Mouse (Mus musculus) neural tube, embryonic 13.5 days (tissue): ENCODE results near the gene Ltbp3. TPM values are rescaled to one million over a fixed set of nuclear protein-coding genes. Genes with fewer than 3 reads are reported as not detected.

Source experiments
- ATAC-seq: fragments of 200-750 bp; cut with Nextera tagmentation; 2 replicates; pipeline ENCODE4 v1.8.0; 2017; ENCODE audit warnings: low read depth, mild to moderate bottlenecking, moderate TSS enrichment, moderate library complexity
- H3K27ac ChIP-seq: fragments of 300-500 bp; sonication (generic); replicated peaks from 2 replicates; pipeline ENCODE4 v1.5.1; 2015; ENCODE audit warnings: moderate library complexity, mild to moderate bottlenecking, inconsistent platforms
- H3K27me3 ChIP-seq: fragments of 300-500 bp; sonication (generic); 2 replicates; pipeline ENCODE4 v1.6.1; 2015; ENCODE audit warnings: mild to moderate bottlenecking, inconsistent platforms
- H3K36me3 ChIP-seq: fragments of 300-500 bp; sonication (generic); 2 replicates; pipeline ENCODE4 v1.6.1; 2015; ENCODE audit warnings: mild to moderate bottlenecking, inconsistent platforms
- H3K4me1 ChIP-seq: fragments of 300-500 bp; sonication (generic); replicated peaks from 2 replicates; pipeline ENCODE4 v1.6.1; 2015; ENCODE audit warnings: inconsistent platforms
- H3K4me2 ChIP-seq: fragments of 300-500 bp; sonication (generic); 2 replicates; pipeline ENCODE4 v1.6.1; 2015; ENCODE audit warnings: inconsistent platforms, mild to moderate bottlenecking, moderate library complexity
- H3K4me3 ChIP-seq: fragments of 300-500 bp; sonication (generic); 2 replicates; pipeline ENCODE4 v1.5.1; 2015; ENCODE audit warnings: mild to moderate bottlenecking, inconsistent platforms
- H3K9ac ChIP-seq: fragments of 300-500 bp; sonication (generic); 2 replicates; pipeline ENCODE4 v1.6.1; 2015; ENCODE audit warnings: moderate library complexity, mild to moderate bottlenecking, inconsistent platforms
- H3K9me3 ChIP-seq: fragments of 300-500 bp; sonication (generic); 2 replicates; pipeline ENCODE4 v1.6.1; 2016; ENCODE audit warnings: inconsistent platforms
- WGBS: fragments of 180-500 bp; shearing (Covaris S2); methylation state at CpG from one replicate; pipeline ENCODE4 v1.1.7; 2015; 5-methylcytosine and 5-hydroxymethylcytosine counted together
- polyA plus RNA-seq: library from polyadenylated mRNA; unstranded; fragments of >200 nt; fragmentation: Nextera tagmentation; extraction: Ambion mirVana; gene quantifications from 2 replicates; pipeline ENCODE4 v1.2.1, GENCODE M21; 2015

The Ltbp3 gene
- polyA plus RNA-seq, result 16.0 and 17.0 TPM in 2 replicates

DNA sequence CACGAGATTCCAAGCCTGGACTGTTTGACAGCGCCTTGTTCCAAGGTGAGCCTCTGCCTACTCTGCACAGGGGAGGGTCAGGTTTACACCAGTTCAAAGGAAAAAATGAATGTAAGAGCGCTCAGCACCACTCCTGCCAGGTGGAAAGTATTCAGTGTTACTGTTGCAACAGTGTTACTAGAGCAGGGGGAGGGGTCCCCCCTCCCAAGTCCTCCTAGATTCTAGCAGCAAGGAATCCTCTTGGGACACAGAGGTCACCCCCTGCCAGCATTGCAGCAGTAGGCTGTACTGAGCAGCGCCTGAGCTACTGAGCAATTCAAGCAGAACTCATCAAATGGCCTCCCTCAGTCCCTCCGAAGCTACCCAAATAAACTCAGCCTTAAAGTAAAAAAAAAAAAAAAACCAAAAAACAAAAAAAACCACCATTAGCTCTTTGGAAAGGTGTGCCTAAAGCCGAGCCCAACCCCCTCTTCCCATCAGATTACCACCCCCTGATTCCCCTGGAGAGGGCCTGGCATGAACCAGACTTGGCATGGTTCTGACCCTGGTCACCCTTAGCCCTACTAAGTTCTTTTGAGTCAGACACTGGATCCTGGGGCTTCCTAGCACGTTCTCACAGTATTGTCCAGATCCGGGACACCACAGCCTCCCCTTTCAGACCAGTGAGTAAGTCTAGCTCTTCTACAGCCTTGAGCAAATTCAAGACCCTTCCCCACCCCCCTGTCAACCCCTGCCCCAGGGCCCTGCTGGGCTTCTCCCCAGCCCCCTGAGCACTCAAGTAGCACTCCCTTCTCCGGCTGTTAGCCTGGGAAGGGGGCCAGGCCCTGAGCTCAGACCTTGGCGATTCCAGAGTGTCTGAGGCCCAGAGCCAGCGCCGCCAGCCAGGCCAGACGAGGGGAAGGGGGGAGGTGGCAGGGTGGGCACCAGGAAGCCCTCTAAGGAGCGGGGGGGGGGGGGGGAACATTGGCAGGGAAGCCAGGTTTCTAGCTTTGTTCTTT lies at the start of gene Ltbp3:
Gene Ltbp3, plus strand, starts transcription at position 585 of the 998 bp plus-strand sequence.
- H3K4me3 ChIP-seq, result peak within 1 kb of the TSS; percentile 66
- H3K9me3 ChIP-seq, result no peaks in the 10 kb centered on the region
- H3K4me2 ChIP-seq, result peak within 1 kb of the TSS; percentile 96
- peak within 1 kb of the TSS; percentile 88 for H3K9ac ChIP-seq
- peak; percentile 60 for ATAC-seq
- peaks cover 49% of the 10 kb centered on the region for H3K4me1 ChIP-seq
- 19% methylated on average over 12 of the region's 14 CpGs for WGBS
- H3K27ac ChIP-seq, result peak within 1 kb of the TSS; percentile 82
- H3K27me3 ChIP-seq, result peaks cover 77% of the 10 kb centered on the region
- H3K36me3 ChIP-seq, result no peaks in the 10 kb centered on the region

DNA sequence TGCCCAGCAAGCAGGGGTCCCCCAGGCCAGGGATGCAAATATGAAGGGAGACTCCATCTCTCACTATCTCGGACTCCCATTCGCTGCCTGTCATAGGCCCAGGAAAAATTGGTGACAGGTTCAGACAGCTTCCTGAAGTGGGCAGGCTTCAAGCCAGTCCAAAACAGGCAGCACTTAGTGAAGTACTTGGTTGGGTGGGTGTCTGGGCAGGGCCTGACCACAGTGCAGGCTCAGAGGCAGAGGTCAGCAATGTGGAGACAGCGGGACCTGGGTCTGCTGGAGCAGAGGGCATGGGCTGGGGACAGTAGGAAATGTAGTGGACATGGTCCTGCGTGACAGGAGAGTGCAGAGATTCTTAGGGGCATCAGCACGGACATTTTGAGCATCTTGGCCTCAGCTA lies 49.1 kb upstream of the Ltbp3 start:
- ATAC-seq, result no peak
- H3K27ac ChIP-seq, result peak overlapping the region; percentile 67
- peaks cover 56% of the 10 kb centered on the region for H3K36me3 ChIP-seq
- H3K4me2 ChIP-seq, result peak overlapping the region; percentile 93
- H3K4me1 ChIP-seq, result peaks cover 71% of the 10 kb centered on the region
- peak overlapping the region; percentile 76 for H3K4me3 ChIP-seq
- H3K9ac ChIP-seq, result peak overlapping the region; percentile 90
- WGBS, result 76% methylated on average over 5 of the region's 5 CpGs
- H3K27me3 ChIP-seq, result peaks cover 9% of the 10 kb centered on the region; the same call in 1 of the 2 replicates
- H3K9me3 ChIP-seq, result no peaks in the 10 kb centered on the region

DNA sequence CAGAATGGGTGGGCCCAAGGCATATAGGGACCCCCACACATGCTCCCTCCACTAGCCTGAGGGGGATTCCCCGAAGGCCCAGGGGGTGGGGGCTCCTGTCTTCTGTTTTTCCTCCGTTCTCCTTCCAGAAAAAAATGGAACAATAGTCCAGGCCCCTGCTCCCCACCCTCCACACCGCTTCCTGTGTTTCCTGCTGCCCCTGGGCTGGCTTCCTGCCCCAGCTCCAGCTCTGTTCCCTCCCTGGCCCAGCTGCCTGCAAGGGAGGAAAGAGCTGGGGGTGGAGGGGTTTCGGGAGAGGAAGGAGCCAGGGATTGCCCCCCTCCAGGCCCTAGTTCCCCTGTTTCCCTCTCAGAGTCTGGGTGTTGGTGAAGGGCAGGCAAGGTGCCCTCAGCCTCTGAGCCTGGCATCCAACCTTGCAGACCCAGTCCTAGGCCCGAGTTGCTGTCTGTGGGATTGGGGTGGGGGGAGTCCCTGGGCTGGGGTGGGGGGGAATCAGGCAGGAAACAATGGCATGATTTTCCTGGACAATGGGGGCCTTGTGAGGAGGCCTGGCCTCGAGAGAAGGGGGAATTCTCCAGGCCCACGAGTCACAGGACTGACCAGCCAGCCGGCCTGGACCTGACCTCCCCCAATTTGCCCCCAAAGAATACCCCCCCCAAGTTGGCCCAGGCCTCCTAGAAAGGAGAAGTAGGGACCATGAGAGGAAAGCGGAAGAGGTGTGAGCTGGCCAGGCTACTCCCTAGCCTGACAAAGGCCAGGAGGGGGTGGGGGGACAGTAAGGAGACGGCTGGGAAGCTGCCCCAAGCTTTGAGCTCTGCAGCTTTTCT lies 48.4 kb upstream of the Ltbp3 start:
- H3K27ac ChIP-seq, result peak overlapping the region; percentile 67
- no peak for ATAC-seq
- peaks cover 63% of the 10 kb centered on the region for H3K36me3 ChIP-seq
- no peaks in the 10 kb centered on the region for H3K9me3 ChIP-seq
- peak overlapping the region; percentile 76 for H3K4me3 ChIP-seq
- H3K4me1 ChIP-seq, result peaks cover 67% of the 10 kb centered on the region
- peaks cover 9% of the 10 kb centered on the region; the same call in 1 of the 2 replicates for H3K27me3 ChIP-seq
- H3K9ac ChIP-seq, result peak overlapping the region; percentile 90
- peak overlapping the region; percentile 93 for H3K4me2 ChIP-seq
- WGBS, result 66% methylated on average over 10 of the region's 10 CpGs

DNA sequence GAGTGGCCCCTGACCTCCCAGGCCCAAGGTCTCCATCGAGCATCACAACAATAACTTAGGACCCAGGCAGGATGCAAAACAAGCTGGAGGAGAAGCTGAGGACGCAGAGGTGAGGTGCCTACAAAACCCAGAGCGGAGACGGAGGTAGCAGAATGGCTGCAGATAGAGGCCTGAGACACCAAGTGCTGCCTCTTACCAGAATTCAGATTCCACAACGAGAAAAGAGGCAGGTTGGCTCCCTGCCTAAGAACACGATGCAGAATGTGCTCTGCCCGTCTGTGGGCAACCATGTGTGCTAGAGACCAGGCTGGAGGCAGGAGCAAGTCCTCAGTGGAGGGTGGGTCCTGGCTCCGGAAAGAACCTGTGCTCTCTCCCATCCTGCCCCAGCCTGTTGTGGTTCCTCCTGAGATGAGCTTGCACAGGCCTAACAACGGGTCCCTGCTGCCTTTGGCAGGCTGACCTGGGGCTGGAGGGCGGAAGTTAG lies 47.7 kb upstream of the Ltbp3 start:
- H3K36me3 ChIP-seq, result peaks cover 69% of the 10 kb centered on the region
- H3K27ac ChIP-seq, result peak overlapping the region; percentile 67
- H3K4me3 ChIP-seq, result peak overlapping the region; percentile 76
- H3K4me2 ChIP-seq, result peak overlapping the region; percentile 93
- 74% methylated on average over 10 of the region's 10 CpGs for WGBS
- no peak for ATAC-seq
- H3K4me1 ChIP-seq, result peaks cover 60% of the 10 kb centered on the region
- H3K27me3 ChIP-seq, result peaks cover 9% of the 10 kb centered on the region; the same call in 1 of the 2 replicates
- H3K9me3 ChIP-seq, result no peaks in the 10 kb centered on the region
- peak overlapping the region; percentile 90 for H3K9ac ChIP-seq

DNA sequence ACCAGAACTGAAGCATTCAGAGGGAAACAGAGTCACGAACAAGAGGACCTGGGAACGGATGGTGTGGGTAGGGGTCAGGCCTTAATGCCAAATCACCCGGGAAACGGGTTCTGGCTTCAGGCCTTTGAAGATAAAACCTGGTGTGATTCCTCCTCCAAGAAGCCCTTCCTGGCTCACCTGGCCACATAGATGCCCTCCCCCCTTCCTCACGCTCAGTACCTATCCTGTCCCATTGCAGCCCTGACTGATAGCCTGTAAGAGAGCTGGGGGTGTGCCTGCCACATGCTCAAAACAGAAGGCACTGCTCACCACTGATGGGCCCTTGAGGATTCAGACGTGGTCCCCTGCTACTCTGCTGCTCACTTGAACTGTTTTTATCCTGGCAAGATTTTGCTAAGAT lies 46.9 kb upstream of the Ltbp3 start:
- H3K4me3 ChIP-seq, result no peak overlapping the region; the same call in 1 of the 2 replicates
- H3K27ac ChIP-seq, result no peak overlapping the region
- H3K4me1 ChIP-seq, result peaks cover 58% of the 10 kb centered on the region
- H3K9ac ChIP-seq, result peak overlapping the region; percentile 45; the same call in 1 of the 2 replicates
- ATAC-seq, result no peak
- WGBS, result 88% methylated on average over 6 of the region's 6 CpGs
- 0 out of 2 replicates have a peak overlapping the region, but pooled peaks have one; percentile 93 for H3K4me2 ChIP-seq
- H3K9me3 ChIP-seq, result no peaks in the 10 kb centered on the region
- H3K27me3 ChIP-seq, result peaks cover 9% of the 10 kb centered on the region; the same call in 1 of the 2 replicates
- peaks cover 78% of the 10 kb centered on the region for H3K36me3 ChIP-seq

DNA sequence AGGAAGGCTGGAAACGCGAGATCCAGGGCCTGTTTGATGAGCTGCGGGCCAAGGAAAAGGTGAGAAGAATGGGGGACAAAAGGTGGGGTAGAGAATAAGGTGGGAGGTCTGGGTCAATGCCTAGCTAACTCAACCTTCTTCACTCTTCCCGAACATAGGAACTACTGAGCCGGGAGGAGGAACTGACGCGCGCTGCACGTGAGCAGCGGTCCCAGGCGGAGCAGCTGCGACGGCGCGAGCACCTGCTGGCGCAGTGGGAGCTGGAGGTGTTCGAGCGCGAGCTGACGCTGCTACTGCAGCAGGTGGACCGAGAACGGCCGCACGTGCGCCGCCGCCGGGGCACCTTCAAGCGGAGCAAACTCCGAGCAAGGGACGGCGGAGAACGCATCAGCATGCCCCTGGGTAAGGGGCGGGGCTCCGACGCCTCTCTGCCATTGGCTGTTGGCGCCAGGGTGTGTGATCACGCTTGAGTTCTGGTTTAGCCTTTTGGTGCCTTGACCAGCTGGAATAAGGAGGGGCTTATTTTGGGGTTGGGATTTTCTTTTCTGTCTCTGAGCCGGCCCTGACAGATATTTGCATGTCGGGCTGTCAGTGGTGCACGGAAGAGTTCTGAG lies 44.7 kb upstream of the Ltbp3 start:
- Histone ChIP-seq H3K9ac (peak overlapping the region; percentile 47; the same call in 1 of the 2 replicates), H3K27me3 (peaks cover 9% of the 10 kb centered on the region; the same call in 1 of the 2 replicates), H3K36me3 (peaks cover 93% of the 10 kb centered on the region), H3K4me2 (peak overlapping the region; percentile 55), H3K4me1 (peaks cover 42% of the 10 kb centered on the region), H3K27ac (no peak overlapping the region), H3K4me3 (peak overlapping the region; percentile 31), H3K9me3 (no peaks in the 10 kb centered on the region)
- 7% methylated on average over 41 of the region's 41 CpGs for WGBS
- no peak for ATAC-seq

DNA sequence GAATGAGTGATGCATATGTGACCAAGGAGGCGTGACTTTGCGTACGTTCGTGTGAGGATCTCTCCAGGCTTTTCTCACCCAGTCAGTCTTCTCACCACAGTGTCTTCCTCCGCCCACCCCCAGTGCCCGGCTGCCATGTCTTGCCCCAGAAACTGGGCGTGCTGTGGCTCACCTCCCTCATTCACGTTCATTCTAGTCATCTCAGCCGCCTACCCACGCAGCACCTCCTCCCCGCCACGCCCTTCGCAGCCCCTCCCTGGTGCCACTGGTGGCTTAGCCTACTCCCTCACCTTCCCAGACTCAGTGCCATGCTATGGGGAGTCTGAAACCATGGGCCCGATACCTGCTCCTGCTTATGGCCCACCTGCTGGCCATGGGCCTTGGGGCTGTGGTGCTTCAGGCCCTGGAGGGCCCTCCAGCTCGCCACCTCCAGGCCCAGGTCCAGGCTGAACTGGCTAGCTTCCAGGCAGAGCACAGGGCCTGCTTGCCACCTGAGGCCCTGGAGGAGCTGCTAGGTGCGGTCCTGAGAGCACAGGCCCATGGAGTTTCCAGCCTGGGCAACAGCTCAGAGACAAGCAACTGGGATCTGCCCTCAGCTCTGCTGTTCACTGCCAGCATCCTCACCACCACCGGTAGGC lies 36.4 kb upstream of the Ltbp3 start, which contains the start of gene Kcnk7:
Gene Kcnk7, plus strand, starts transcription at position 205 of the 638 bp plus-strand sequence.
- H3K9me3 ChIP-seq, result no peaks in the 10 kb centered on the region
- 78% methylated on average over 17 of the region's 17 CpGs for WGBS
- H3K27me3 ChIP-seq, result no peaks in the 10 kb centered on the region
- H3K36me3 ChIP-seq, result peaks cover 74% of the 10 kb centered on the region
- no peak within 1 kb of the TSS for H3K4me3 ChIP-seq
- no peak within 1 kb of the TSS for H3K4me2 ChIP-seq
- no peak for ATAC-seq
- no peak within 1 kb of the TSS for H3K9ac ChIP-seq
- H3K4me1 ChIP-seq, result peaks cover 9% of the 10 kb centered on the region
- H3K27ac ChIP-seq, result peak within 1 kb of the TSS; percentile 9; the same call in 1 of the 2 replicates

DNA sequence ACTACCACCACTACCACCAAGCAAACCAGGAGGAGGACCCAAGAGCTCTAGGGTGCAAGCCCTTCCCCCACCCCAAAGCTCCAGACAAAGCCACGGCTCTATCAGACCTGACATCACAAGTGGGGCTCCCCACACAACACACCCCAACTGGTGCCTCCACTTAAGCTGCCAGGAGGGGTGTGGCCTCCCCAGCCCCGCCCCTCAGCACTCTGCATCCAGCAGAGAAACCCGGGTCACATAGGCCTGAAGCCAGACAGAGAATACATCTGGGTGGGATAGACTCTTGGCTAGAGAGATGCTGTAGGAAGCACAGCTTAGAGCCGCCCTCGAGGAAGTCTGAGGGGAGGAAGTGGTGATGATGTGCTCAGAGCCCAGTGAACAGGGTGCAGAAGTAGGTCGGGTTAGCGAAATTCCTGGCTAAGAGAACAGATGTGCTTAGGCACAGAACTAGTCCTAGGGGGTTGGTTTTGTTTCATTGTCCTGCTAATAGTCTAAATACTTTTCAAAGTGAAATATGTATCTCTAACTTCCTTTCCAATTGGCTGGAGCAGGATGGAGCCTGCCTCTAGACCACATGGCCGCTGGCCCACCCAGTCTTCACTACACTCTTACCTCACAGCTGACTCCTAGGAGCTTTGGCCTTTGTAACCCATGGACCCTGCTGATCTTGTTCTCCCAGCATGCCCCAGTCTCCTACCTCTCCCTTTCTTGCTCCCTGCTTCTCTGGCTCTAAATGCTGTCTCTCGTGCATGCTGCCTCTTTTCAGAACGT lies 35.7 kb upstream of the Ltbp3 start:
- no peaks in the 10 kb centered on the region for H3K27me3 ChIP-seq
- H3K4me1 ChIP-seq, result peaks cover 9% of the 10 kb centered on the region
- H3K9ac ChIP-seq, result no peak overlapping the region
- no peak overlapping the region for H3K4me2 ChIP-seq
- peaks cover 73% of the 10 kb centered on the region for H3K36me3 ChIP-seq
- ATAC-seq, result no peak
- H3K27ac ChIP-seq, result no peak overlapping the region; the same call in 1 of the 2 replicates
- H3K4me3 ChIP-seq, result no peak overlapping the region
- WGBS, result 49% methylated on average over 10 of the region's 10 CpGs
- no peaks in the 10 kb centered on the region for H3K9me3 ChIP-seq

DNA sequence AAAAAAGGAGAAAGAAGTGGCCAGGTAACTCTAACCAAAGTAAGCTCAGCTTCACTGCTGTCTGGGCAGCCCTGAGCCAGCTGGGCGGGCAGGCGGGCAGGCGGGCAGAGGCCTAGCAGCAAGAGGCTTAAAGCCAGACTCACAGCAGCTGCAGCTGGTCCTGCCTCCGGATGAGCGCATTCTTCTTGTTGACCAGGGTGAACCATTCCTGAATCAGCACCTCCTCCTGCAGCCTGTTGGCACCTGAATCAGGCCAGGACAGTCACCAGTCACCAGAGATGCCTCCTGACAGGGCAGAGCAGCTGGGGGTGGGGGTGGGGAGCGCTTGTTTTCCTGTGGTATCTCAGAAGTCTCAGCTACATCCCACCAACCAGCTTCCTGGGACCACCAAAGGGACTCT lies 30.6 kb upstream of the Ltbp3 start:
- H3K27ac ChIP-seq, result no peak overlapping the region
- H3K9me3 ChIP-seq, result no peaks in the 10 kb centered on the region
- H3K9ac ChIP-seq, result no peak overlapping the region
- WGBS, result 91% methylated on average over 6 of the region's 6 CpGs
- H3K4me3 ChIP-seq, result no peak overlapping the region
- H3K4me2 ChIP-seq, result no peak overlapping the region
- peaks cover 14% of the 10 kb centered on the region for H3K4me1 ChIP-seq
- H3K36me3 ChIP-seq, result peaks cover 80% of the 10 kb centered on the region
- H3K27me3 ChIP-seq, result no peaks in the 10 kb centered on the region
- ATAC-seq, result no peak

DNA sequence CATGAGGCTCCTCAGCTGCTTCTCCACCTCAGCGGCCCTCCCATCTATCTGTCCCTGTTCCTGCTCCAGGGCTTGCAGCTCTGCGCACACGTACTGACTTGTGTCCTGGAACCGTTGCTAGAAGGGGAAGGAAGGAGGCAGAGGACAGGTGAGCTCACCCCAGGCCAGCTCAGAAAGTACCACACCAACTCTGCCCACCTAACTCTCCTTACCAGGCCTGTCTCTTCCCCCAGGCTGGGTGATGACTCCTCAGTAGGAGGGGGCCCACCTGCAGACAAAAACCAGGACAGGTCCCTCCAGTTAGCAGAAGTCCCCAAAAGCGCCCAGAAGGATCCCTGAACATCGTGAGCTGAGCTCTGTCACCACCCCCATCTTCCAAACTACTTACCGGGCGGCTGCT lies 30.1 kb upstream of the Ltbp3 start:
- H3K9me3 ChIP-seq, result no peaks in the 10 kb centered on the region
- WGBS, result 78% methylated on average over 8 of the region's 8 CpGs
- peaks cover 85% of the 10 kb centered on the region for H3K36me3 ChIP-seq
- no peaks in the 10 kb centered on the region for H3K27me3 ChIP-seq
- H3K9ac ChIP-seq, result no peak overlapping the region
- no peak overlapping the region for H3K4me3 ChIP-seq
- no peak overlapping the region for H3K27ac ChIP-seq
- H3K4me2 ChIP-seq, result no peak overlapping the region
- peaks cover 11% of the 10 kb centered on the region for H3K4me1 ChIP-seq
- ATAC-seq, result no peak
